Mouse (Mus musculus): ENCODE measurements around the gene Cdc42bpa.
"Not testable (repeated sequence)": the region's sequence is repeated elsewhere in the genome, so short reads cannot be mapped to it uniquely, and the experiment has no call there.

Cdc42bpa gene

GRCm38 (mm10) chr1:179960882-179961698 lies 818 bp downstream of the Cdc42bpa start:
- no peak for DNase-seq

DNA sequence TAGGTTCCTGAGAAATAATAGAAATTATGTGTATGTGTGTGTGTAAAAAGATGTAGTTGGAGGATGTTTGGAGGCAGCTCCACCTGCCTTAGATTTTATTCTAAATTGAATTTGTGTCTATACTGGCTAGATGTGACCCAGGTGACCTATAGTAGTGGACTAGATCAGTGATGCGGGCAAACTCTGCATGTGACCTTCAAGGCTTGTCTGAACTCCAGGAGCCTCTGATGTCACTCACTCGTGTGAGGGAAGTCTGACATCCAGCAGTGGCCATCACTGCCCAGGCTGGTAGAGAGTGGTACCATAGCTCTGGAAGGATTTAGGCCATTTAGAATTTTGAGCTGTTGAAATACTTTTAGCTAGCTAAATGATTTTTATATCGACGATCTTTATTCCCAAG lies 1.5 kb downstream of the Cdc42bpa start:
- DNase-seq: no peak

GRCm38 (mm10) chr1:179969776-179970428 lies 9.6 kb downstream of the Cdc42bpa start:
- no peak for DNase-seq

DNA sequence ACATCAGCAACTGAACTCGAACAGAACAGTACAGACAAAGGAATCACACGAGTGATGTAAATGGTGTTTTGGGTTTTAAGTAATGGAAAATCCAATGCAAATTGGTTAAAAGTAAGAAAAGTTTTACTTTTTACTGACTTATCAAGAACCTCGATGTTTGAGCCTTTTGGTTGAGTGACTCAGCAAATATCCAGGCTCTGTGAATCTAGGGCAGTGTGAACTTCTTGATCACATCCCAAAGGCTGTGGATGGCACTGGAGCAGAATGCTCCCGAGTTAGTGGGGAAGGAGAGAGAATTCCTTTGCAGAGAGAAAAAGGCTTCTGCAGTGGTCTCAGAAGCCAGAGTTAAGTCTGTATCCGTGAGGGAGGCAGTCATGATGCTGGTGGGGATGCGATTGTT lies 14.7 kb downstream of the Cdc42bpa start:
- no peak for DNase-seq

DNA sequence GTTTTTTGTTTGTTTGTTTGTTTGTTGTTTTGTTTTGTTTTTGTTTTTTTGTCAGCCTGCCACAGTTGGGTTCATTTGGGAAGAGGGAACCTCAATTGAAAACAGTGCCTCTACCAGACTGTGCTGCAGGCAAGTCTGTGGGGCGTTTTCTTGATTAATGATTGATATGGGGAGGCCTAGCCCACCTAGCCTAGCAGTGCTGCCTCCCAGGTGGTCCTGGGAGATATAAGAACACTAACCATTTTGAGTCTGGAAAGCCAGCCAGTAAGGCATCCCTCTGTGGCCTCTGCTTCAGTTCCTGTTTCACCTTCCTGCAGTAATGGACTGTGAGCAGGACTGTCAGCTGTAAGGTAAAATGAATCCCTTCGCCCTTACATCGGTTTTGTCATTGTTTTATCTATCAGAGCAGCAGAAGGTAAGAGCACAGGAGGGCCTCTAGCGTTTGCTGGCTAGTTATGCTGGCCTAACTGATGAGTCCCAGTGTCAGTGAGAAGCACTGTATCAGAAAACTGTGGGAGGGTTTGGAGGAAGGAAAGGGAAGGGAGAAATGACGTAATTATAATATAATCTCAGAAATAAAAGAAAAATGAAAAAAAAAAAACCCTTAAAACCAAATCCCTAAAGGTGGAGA lies 15.5 kb downstream of the Cdc42bpa start:
- DNase-seq: no peak

DNA sequence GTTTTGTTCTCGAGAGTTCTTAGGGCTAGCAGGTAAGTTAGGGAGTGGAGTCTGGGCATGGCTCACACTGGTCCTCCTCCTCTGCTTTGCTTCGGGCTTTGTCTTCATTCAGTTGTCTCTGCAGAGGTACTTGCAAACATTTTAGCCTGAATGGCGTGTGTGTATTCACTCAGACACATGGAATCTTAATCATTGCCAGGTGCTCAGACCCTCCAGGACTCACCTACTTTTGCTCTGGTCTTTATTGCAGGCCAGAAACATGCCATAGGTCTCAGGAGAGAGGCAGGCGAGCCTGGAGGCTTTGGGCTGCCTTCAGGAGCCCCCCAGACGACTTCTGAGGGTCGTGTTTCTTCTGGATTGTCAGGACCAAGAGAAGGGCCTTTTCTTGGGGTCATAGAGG lies 17.2 kb downstream of the Cdc42bpa start:
- no peak for DNase-seq

DNA sequence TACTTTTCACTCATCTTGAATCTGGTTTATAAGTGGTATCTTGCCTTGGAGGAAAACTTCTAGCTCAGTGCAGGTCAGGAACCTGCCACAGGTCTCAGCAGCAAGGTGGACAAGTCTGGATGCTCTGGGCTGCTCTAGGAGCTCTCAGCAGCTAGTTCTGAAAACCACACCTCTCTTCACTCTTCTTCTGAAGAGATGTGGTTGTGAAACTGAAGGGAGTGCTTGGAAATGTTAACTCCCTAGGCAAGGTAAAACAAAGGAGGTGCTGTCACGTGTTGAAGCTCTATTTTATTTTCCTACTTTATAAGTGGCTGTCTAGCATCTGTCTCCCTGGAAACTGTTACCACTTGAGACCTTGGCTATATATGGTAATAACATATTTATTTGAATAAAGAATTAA lies 18.5 kb downstream of the Cdc42bpa start:
- no peak for DNase-seq

DNA sequence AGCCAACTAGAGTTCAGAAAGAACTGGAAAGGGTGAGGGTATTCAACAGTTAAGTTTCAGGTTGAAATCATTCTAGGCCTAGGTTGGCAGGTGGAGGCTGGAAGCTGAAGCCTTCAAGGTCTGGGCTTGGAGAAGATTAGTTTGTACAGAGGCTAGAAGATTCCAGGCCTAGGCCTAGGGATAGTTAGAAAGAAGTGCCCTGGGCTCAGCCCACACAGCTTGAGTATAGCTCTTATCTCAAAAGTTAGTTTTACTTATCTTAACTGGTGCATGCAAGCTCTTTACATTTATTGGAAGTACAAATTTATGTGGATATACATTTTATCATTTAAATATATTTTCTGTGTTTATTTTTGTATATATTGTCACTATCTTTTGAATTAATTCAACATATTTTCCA lies 21.4 kb downstream of the Cdc42bpa start:
- DNase-seq: no peak

DNA sequence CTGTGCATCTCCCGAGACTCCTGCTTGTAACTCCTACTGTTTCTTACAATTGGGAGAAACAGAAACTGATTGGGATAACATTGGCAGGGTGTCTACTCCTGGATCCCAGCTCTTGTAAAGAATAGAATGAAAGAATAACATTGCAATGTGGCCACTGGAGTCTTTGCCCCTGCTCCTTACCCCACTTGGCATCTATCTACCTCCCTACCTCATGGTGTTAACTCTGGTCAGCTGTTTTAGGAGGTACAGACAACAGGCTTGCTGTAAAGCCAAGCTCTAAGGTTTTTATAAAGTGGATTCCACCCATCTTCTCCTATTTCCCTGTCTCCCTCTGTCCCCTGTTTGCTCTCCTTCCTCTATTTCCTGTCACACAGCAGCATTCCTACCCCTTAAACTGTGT lies 21.9 kb downstream of the Cdc42bpa start:
- no peak for DNase-seq

GRCm38 (mm10) chr1:179982933-179983332 lies 22.7 kb downstream of the Cdc42bpa start:
- DNase-seq: no peak

DNA sequence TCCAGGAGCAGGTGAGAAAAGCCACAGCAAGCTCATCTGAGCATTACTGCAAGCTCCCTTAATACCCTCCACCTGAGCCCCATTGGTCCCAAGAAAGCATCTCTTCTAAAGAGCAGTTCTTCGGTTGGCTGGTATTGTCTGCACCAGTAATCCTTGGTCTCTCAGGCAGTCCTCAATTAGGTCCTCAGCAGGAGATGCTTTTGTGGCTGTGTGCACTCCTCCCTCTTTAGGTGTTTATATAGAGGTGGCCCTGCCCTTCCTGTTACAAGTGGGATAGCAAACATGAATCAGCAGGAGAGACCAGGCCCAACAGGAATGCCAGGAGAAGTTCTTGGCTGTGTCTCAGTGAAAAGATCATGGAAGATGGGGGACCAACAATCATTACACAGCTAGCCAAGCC lies 23.9 kb downstream of the Cdc42bpa start:
- DNase-seq: no peak

- no peak for DNase-seq
Measured at GRCm38 (mm10) chr1:179991660-179992235, 31.5 kb downstream of the Cdc42bpa start.

GRCm38 (mm10) chr1:179992255-179992654 lies 32.0 kb downstream of the Cdc42bpa start:
- DNase-seq: no peak

- DNase-seq: peak; percentile 68
Measured at GRCm38 (mm10) chr1:180008057-180008456, 47.8 kb downstream of the Cdc42bpa start.

DNA sequence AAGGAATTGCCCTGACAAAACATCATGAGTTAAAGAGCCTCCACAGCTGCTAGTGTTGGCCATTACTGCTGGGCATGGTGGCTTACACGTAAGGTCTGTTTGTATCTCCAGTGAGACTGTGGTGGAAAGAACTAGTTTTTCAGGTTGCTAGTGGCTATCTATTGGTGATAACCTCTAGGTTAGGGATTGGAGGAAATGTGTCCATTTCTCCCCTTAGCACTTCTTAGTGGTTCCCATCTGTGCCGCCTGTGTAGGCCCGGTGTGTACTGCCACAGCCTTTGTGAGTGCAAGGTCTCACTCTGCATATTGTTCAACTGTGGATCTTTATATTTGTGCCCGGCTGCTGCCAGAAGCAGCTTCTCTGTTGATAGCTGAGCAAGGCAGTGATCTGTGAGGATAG lies 53.2 kb downstream of the Cdc42bpa start:
- no peak for DNase-seq

DNA sequence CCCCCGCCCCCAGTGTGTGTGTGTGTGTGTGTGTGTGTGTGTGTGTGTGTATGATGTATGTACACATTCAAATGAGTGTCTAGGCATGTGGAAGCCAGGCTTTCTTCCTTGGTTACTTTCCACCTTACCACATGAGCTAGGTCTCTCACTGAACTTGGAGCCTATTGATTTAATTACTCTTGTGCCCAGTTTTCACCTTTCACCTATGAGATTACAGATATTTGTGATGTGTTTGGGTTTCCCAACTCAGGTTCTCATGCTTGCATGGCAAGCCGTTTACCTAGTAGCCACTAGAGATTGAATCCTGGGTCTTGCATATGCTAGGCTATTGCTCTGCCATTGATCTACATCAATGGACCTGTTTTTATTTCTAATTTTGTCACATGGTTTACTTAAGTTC lies 57.9 kb downstream of the Cdc42bpa start:
- no peak for DNase-seq

- no peak for DNase-seq
Measured at GRCm38 (mm10) chr1:180021463-180022296, 61.4 kb downstream of the Cdc42bpa start.

DNA sequence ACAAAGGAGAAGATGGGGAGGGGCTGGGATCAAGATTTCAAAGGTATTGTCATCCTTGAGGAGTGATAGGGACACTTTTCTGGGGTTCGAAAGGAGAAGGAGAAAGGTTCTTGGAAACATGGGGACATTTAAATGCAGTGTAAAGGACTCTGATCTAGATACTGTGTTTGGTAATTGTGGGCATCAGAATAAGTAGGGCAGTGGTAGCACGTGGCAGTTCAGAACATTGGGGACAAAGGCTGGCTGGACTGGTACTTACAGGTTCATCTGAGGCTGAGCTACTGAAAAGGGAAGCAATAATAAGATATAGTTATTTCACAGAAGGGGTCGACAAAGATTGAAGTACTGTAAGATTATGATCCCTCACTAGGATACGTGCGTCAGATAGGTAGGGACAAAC lies 63.2 kb downstream of the Cdc42bpa start:
- peak; percentile 23 for DNase-seq

- not testable (repeated sequence) for DNase-seq
Measured at GRCm38 (mm10) chr1:180029863-180030262, 69.6 kb downstream of the Cdc42bpa start.

GRCm38 (mm10) chr1:180030631-180031365 lies 70.5 kb downstream of the Cdc42bpa start:
- DNase-seq: no peak

DNA sequence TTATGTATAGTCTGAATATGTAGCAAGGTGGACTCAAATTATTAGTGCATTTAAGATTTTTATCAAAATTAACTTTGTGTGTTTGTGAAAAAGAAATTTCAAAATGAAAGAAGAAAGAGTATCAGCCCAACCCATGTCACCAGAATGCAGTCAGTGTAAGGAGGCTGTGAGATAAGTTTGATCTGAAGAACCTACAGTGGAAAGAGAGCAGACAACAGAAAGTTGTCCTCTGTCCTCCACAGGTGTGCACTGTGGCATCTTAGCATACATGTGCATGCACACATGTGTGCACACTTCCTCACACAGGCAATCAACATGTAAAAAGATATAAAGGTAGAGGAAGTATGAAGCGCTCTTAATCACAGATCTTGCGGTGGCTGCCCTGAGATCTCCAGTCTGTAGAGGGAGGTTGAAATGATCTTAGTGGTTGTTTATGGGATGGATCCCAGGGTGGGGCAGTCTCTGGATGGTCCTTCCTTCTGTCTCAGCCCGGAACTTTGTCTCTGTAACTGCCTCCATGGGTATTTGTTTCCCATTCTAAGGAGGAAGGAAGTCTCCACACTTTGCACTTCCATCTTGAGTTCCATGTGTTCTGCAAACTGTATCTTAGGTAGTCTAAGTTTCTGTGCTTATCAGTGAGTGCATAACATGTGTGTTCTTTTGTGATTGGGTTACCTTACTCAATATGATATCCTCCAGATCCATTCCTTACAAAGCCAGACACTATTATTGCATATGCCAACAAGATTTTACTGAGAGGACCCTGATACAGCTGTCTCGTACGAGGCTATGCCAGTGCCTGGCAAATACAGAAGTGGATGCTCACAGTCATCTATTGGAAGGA lies 71.7 kb downstream of the Cdc42bpa start:
- no peak for DNase-seq
